Mouse (Mus musculus) 416B (cell line): Measurements from ENCODE around the gene Hist1h4c.

ENCODE experiments used
- DNase-seq: peaks from one replicate; pipeline ENCODE4 v3.0.0; 2011; ENCODE audit warnings: low read depth

The Hist1h4c gene

GRCm38 (mm10) chr13:23698300-23698693 is at the start of gene Hist1h4c:
Gene Hist1h4c (minus strand): TSS chr13:23698454.
- peak; percentile 100 for DNase-seq

- DNase-seq = peak; percentile 67
Observed at GRCm38 (mm10) chr13:23747892-23748288, 49.6 kb upstream of the Hist1h4c start.

- peak; percentile 89 for DNase-seq
Observed at GRCm38 (mm10) chr13:23747081-23747891, 49.0 kb upstream of the Hist1h4c start.

- DNase-seq = peak; percentile 100
Observed at GRCm38 (mm10) chr13:23746201-23747080, 48.2 kb upstream of the Hist1h4c start, which contains the start of gene Hist1h2bb. Gene Hist1h2bb (plus strand): TSS chr13:23746734.

GRCm38 (mm10) chr13:23745381-23746161 is 47.3 kb upstream of the Hist1h4c start, which contains the start of gene Hist1h3c:
Gene Hist1h3c (minus strand): TSS chr13:23745602.
- peak; percentile 99 for DNase-seq

- peak; percentile 89 for DNase-seq
Observed at GRCm38 (mm10) chr13:23744421-23745380, 46.4 kb upstream of the Hist1h4c start.

GRCm38 (mm10) chr13:23743963-23744362 is 45.7 kb upstream of the Hist1h4c start:
- peak; percentile 69 for DNase-seq

GRCm38 (mm10) chr13:23743215-23743614 is 45.0 kb upstream of the Hist1h4c start:
- peak; percentile 32 for DNase-seq

GRCm38 (mm10) chr13:23742007-23742406 is 43.8 kb upstream of the Hist1h4c start:
- DNase-seq = peak; percentile 57

GRCm38 (mm10) chr13:23740910-23741309 is 42.7 kb upstream of the Hist1h4c start:
- peak; percentile 71 for DNase-seq

GRCm38 (mm10) chr13:23740256-23740840 is 42.1 kb upstream of the Hist1h4c start:
- DNase-seq = no peak

- DNase-seq = no peak
Observed at GRCm38 (mm10) chr13:23739922-23740252, 41.6 kb upstream of the Hist1h4c start.

GRCm38 (mm10) chr13:23739069-23739921 is 41.0 kb upstream of the Hist1h4c start:
- DNase-seq = peak; percentile 99

GRCm38 (mm10) chr13:23738677-23739068 is 40.4 kb upstream of the Hist1h4c start, which contains the start of gene Hist1h1c:
Gene Hist1h1c (plus strand): TSS chr13:23738808.
- DNase-seq = peak; percentile 98

- peak; percentile 77 for DNase-seq
Observed at GRCm38 (mm10) chr13:23738041-23738440, 39.8 kb upstream of the Hist1h4c start.

- no peak for DNase-seq
Observed at GRCm38 (mm10) chr13:23737091-23737490, 38.8 kb upstream of the Hist1h4c start.

GRCm38 (mm10) chr13:23732156-23732804 is 34.0 kb upstream of the Hist1h4c start:
- DNase-seq = peak; percentile 81

GRCm38 (mm10) chr13:23730479-23730878 is 32.2 kb upstream of the Hist1h4c start:
- DNase-seq = no peak

GRCm38 (mm10) chr13:23729706-23730105 is 31.5 kb upstream of the Hist1h4c start:
- no peak for DNase-seq
